Mouse (Mus musculus) T-helper 17 cell (primary cell): ENCODE data around the gene Deaf1.

Experiments
- in situ Hi-C, 2 experiments: fragments of 300-600 bp; cut with MboI, MseI; formaldehyde crosslinking; loops; 1 replicate in 1 of 2; 2 replicates in 1 of 2; pipeline ENCODE4 v1.15.1; 2025; ENCODE audit warnings: high pct_unique_total_duplicates in 2 of 2

Deaf1 gene

GRCm38 (mm10) chr7:141299175-141299574 lies 28.3 kb downstream of the Deaf1 start:
- in situ Hi-C loops: no loop called here

- in situ Hi-C loops: no loop called here
Measured at GRCm38 (mm10) chr7:141297926-141298650, 29.4 kb downstream of the Deaf1 start.

DNA sequence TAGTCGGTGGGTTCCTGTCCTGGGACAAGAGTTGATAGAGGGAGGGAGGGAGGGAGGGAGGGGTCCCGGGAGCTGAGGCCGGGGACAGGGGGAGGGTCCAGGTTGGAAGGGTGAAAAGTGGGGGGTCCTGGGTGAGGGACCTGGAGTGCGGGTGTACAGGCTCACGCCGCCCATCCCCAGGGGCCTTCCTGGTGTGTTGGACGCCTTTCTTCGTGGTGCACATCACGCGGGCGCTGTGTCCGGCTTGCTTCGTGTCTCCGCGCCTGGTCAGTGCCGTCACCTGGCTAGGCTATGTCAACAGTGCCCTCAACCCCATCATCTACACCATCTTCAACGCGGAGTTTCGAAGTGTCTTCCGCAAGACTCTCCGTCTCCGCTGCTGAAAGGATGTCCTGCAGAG lies 33.0 kb downstream of the Deaf1 start:
- in situ Hi-C loops: no loop called here

GRCm38 (mm10) chr7:141293852-141294471 lies 33.5 kb downstream of the Deaf1 start:
- in situ Hi-C loops: no loop called here

GRCm38 (mm10) chr7:141292583-141293388 lies 34.7 kb downstream of the Deaf1 start:
- in situ Hi-C loops: no loop called here

DNA sequence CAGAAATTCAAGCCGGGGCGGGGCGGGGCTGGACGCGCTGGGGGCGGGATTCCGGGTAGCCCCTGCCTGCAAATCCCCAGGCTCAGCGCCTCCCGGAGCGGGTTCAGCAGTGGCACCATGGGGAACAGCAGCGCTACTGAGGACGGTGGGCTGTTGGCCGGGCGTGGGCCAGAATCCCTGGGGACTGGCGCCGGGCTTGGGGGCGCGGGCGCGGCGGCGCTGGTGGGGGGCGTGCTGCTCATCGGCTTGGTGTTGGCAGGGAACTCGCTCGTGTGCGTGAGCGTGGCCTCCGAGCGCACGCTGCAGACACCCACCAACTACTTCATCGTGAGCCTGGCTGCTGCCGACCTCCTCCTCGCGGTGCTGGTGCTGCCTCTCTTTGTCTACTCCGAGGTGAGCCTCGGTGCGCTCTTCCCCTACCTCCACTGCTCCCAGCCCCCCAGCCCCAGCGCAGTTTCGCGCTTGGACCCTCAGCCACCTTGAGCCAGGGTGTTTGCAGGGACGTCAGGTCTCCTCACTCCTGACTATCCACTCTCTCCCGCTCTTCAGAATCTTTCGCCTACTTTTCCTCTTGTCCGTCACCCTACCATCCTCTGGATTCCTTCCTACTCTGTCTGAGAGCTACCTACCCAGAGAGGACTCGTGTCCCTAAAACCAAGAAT lies 35.4 kb downstream of the Deaf1 start, which contains the start of gene Drd4:
Drd4 (plus strand) TSS at position 86 of the 662 bp plus-strand sequence.
- in situ Hi-C loops: no loop called here

DNA sequence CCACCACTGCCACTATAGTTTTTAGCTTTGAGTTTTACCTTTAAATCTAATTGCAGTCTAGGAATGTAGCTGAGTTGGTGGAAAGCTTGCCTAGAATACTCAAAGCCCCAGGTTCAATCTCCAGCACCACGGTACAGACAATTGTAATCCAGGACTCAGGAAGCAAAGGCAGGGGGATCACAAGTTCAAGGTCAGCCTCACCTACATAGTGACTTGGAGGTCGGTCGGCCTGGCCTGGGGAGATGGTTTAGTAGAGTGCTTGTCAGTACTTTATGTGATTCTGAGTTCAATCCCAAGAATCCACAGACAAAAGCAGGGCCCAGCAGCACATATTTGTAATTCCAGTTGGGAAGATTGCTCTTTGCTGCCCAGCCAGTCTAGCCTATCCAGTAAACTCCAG lies 39.4 kb downstream of the Deaf1 start:
- in situ Hi-C loops: no loop called here

- in situ Hi-C loops: no loop called here
Measured at GRCm38 (mm10) chr7:141282756-141283155, 44.7 kb downstream of the Deaf1 start.

GRCm38 (mm10) chr7:141281442-141281841 lies 46.0 kb downstream of the Deaf1 start:
- in situ Hi-C loops: no loop called here

DNA sequence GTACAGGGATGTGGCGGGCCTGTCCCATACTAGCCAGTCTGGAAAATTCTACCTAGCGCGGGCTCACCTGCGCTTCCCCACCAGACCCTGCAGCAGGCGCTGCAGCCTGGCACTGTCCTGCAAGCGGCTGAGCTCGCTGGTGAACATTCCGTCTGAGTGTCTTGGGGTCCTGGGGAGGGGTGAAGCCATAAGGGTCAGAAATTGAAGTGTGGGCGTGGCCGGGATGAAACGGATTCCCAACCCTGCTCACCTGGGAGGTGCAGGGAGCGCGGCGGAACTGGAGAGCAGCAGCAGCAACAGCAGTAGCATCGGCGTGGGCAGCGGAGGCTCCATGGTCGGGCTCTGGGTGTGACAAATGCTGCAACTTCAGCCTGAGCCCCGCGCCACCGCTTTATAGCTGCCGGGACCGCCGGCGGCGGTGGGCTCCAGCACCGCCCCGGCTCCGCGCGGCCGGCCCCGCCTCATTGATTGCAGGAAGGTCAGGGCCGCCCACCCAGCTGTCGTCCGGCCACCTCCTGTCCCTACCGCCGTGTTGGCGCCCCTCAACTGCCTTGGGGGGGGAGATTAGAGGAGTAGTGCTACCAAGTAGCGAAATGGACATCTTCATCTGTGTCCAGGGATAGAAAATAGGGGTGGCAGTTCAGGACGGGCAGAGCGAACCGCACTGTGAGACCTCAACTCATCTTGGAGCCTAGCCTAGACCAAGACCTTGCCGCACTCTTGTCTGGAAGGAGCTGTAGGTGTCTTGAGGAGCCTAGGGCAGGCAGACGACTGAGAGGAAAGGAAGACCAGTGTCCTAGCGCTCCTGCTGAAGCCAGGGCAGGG lies 48.5 kb downstream of the Deaf1 start, which contains the start of gene Sct:
Sct (minus strand) TSS at position 368 of the 825 bp plus-strand sequence.
- in situ Hi-C loops: no loop called here

GRCm38 (mm10) chr7:141277701-141278678 lies 49.5 kb downstream of the Deaf1 start:
- in situ Hi-C loops: no loop called here

DNA sequence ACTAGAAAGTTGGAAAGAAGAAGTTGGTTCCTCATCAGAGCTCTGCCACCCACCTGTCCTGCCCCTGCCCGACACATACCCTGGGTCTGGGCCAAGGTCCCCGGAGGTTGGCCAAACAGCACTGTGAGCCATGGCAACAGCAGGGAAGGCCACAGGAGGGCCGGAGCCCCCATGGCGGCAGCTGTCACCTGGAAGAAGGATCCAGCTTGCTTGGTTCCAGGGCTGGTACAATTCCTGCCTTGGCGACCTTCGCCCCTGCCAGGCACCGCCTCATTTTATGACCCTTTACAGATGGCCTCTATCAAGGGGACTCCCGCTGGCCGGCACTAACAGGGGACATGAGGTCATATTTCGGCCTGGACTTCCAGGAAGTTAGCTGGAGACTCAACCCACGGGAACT lies 50.9 kb downstream of the Deaf1 start, which contains the start of gene Cdhr5:
Cdhr5 (minus strand) TSS at position 241 of the 400 bp plus-strand sequence.
- in situ Hi-C loops: no loop called here

DNA sequence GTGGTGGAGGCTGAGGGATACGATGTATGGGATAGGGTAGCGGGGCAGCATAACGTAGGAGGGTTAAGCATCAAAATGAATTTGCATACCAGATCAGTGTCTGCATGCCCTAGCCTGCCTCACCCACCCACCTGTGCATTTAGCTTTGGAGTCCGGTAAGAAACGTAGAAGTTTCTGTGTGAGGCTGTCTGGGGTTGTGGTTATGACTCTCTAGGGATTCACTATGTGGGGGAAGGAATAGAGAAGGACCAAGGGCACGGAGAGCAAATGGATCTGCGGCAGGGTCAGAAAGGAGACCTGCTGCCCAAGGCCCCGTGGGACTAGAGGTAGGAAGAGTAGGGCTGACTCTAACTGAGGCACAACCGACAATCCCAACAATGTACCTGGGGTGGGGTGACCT lies 52.1 kb downstream of the Deaf1 start:
- in situ Hi-C loops: no loop called here

DNA sequence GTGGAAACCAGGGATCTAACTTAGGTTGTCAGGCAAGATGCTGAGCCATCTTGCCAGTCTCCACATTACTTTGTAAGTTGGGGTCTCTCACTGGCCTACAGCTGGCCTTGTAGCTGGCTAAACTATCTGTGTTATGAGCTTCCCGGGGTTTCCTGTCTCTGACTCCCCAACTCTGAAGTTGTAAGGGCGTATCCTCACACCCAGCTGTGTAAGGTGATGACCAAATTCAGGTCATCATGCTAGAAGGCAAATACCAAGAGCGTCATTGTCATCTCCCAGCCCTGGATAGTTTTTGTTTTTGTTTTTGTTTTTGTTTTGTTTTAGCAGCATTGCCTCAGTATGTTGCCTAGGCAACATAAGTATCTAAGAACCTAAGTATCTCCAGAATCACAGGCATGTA lies 56.9 kb downstream of the Deaf1 start:
- in situ Hi-C loops: loop anchor here in 1 of 2 experiments (25.0 kb wide), 1 partner anchor 1092 kb away; the partner anchor contains the start of gene Ifitm10

- in situ Hi-C loops: loop anchor here in 1 of 2 experiments (25.0 kb wide), 1 partner anchor 1093 kb away; the partner anchor contains the start of gene Ifitm10
Measured at GRCm38 (mm10) chr7:141269273-141269545, 58.3 kb downstream of the Deaf1 start.

DNA sequence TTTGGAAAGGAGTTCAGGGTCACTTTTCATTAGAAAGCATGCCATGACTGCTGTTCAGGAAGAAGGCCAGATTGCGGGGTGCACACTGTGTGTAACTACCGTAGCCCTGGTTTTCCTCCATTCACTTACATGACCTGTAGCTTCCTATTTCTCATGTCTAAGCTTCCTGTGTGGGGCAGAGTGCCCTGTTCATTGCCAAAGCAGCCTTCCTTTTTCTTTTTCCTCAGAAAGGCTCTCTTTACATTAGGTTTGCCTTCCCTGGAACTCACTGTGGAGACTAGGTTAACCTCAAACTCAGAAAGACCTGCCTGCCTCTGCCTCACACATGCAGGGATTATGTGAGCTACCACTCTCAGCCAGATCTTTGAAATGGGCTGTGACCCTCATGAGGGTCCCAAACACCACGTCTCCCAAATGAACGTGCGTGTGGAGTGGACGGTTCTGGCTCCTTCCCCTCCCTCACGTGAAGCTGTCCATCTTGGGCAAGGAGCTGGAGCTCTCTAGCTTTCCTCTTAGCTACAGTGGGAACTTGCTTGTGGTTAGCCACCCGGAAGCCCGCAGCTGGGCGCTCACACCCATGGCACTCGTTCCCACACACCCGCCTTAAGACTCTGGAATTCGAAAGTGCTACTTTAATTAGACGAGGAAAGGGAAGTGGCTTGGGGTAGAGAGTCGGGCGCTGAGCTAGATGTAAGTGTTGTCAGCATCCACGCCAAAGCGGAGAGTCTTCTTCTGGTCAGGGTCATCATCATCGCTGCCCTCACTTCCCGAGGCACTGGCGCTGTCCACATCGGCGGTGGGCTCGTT lies 58.8 kb downstream of the Deaf1 start:
- in situ Hi-C loops: loop anchor here in 1 of 2 experiments (25.0 kb wide), 1 partner anchor 1094 kb away; the partner anchor contains the start of gene Ifitm10

- in situ Hi-C loops: loop anchor here in 1 of 2 experiments (25.0 kb wide), 1 partner anchor 1096 kb away; the partner anchor contains the start of gene Ifitm10
Measured at GRCm38 (mm10) chr7:141265739-141266561, 61.5 kb downstream of the Deaf1 start, which contains the start of gene Irf7. Gene Irf7, minus strand, starts transcription at chr7:141266481.

DNA sequence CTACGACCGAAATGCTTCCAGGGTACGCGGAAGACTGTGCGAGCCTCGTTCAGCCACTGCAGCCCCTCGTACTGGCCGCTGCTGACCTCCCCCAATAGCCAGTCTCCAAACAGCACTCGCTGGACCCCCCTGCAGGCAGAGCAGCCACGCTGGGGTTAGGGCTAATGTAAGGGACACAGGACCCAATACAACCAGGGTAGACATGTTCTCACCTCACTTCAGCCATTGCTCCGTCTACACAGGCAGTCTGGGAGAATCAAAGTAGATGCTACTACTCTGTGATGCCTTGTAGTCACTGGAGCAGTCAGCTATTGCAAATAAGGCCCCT lies 62.1 kb downstream of the Deaf1 start:
- in situ Hi-C loops: loop anchor here in 1 of 2 experiments (25.0 kb wide), 1 partner anchor 1097 kb away; the partner anchor contains the start of gene Ifitm10
